Mouse (Mus musculus): ENCODE measurements around the gene Entpd5. TPM values are rescaled to one million over a fixed set of nuclear protein-coding genes. Genes with fewer than 3 reads are reported as not detected.

Gene Entpd5
- total RNA-seq, 2 experiments from 2014 or later = 5.2 to 6.3 TPM

GRCm38 (mm10) chr12:84400068-84400467 lies 8.8 kb downstream of the Entpd5 start:
- no peak for ATAC-seq (replicated peaks; ENCODE audit: low FRiP score, poor library complexity, severe bottlenecking)

DNA sequence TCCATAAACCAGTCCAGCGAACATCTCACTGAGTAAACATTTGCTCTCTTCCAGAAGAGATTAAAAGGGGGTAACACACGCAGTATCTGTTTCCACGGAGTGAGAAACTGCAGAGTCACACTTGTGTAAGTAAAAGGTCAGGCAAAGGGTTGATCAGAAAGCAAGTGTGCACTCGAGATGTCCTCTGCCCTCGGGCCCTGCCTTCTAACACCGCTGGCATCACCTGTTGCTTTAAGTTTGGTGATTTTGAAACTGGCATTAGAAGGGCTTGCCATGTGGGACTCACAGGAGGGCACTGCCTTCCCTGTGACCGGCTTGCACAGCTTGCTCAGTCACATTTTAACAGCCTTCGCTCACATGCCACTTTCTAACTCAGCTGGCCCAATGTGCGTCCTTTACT lies 9.2 kb downstream of the Entpd5 start:
- ATAC-seq (replicated peaks; ENCODE audit: low FRiP score, poor library complexity, severe bottlenecking) = no peak

- ATAC-seq (replicated peaks; ENCODE audit: low FRiP score, poor library complexity, severe bottlenecking) = no peak
Observed at GRCm38 (mm10) chr12:84399135-84399534, 9.7 kb downstream of the Entpd5 start.

DNA sequence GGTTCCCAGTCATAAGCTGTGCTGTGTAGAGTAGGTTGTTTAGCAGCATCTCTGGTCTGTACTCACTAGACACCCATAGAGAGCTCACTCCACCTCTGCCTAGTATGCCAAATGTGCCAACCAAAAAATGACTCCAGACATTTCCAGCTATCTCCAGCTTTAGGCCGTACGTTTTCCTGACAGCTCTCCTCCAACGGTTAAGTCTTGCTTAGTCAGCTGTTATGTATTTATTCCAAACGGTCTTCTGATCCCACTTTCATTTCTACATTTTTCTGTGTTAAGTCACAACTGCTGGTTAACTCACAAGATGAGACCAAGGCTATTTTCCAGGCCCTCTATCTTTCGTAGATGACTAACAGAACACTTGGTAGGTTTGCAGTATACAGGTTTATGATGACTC lies 10.2 kb downstream of the Entpd5 start:
- no peak for ATAC-seq (replicated peaks; ENCODE audit: low FRiP score, poor library complexity, severe bottlenecking)

DNA sequence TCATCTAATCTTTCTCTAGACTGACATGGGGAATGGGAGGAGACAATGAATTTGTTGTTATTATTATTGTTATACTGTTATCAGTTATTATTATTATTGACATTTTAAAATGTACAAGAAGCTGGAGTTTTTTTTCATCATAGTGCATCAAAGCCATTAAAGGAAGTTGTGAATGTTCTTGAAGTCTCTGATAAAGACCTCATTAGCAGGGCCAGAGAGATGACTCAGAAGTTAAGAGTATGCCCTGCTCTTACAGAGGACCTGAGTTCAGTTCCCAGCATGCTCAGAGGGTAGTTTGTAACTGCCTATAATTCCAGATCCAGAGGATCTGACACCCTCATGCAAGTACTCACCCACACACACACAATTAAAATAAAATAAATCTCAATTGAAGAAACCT lies 11.1 kb downstream of the Entpd5 start:
- no peak for ATAC-seq (replicated peaks; ENCODE audit: low FRiP score, poor library complexity, severe bottlenecking)

GRCm38 (mm10) chr12:84396947-84397679 lies 11.7 kb downstream of the Entpd5 start:
- ATAC-seq (replicated peaks; ENCODE audit: low FRiP score, poor library complexity, severe bottlenecking) = no peak

DNA sequence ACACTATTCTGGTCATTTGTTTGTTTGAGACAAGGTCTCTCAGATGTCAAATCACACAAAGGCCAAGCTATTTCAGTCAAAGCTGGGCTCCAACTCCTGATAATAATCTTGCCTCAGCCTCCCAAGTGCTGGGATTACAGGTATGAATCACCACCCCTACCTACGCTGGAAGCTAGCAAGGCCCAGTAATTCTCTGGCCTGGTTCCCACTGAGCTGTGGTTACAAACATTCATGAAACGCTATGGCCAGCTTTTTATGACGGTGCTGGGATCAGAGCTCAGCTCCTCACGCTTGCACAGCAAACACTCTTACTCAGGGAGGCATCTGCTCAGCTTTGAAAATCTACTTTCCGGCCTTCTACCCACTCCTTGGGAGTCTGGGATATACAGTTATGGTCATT lies 15.0 kb downstream of the Entpd5 start:
- ATAC-seq (replicated peaks; ENCODE audit: low FRiP score, poor library complexity, severe bottlenecking) = no peak

GRCm38 (mm10) chr12:84392681-84393080 lies 16.1 kb downstream of the Entpd5 start:
- ATAC-seq (replicated peaks; ENCODE audit: low FRiP score, poor library complexity, severe bottlenecking) = no peak

- no peak for ATAC-seq (replicated peaks; ENCODE audit: low FRiP score, poor library complexity, severe bottlenecking)
Observed at GRCm38 (mm10) chr12:84390336-84390735, 18.5 kb downstream of the Entpd5 start.

- ATAC-seq (replicated peaks; ENCODE audit: low FRiP score, poor library complexity, severe bottlenecking) = no peak
Observed at GRCm38 (mm10) chr12:84388774-84389400, 19.9 kb downstream of the Entpd5 start.

- no peak for ATAC-seq (replicated peaks; ENCODE audit: low FRiP score, poor library complexity, severe bottlenecking)
Observed at GRCm38 (mm10) chr12:84388097-84388496, 20.7 kb downstream of the Entpd5 start.

GRCm38 (mm10) chr12:84385408-84385807 lies 23.4 kb downstream of the Entpd5 start:
- no peak for ATAC-seq (replicated peaks; ENCODE audit: low FRiP score, poor library complexity, severe bottlenecking)

DNA sequence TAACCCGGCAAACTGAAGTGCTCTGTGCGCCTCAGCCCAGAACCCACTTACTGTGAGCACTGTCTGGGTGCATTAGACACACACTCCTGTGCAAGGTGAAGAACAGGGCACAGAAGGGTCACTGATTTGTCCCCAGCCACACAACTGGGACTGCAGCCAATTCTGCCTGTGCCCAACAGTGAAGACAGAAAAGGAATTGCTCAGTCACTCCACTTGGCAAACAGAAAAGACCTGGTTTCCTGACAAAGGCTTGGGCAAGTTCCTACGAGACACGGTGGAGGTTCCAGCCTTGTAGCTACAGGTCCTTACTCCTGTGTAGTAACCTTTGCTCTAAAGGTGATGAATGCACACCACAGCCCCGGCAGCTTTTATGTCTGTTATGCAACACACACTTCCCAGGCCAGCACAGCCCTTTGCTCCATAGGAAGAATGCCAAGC lies 24.2 kb downstream of the Entpd5 start:
- ATAC-seq (replicated peaks; ENCODE audit: low FRiP score, poor library complexity, severe bottlenecking) = no peak

GRCm38 (mm10) chr12:84382369-84382768 lies 26.5 kb downstream of the Entpd5 start:
- no peak for ATAC-seq (replicated peaks; ENCODE audit: low FRiP score, poor library complexity, severe bottlenecking)

- ATAC-seq (replicated peaks; ENCODE audit: low FRiP score, poor library complexity, severe bottlenecking) = no peak
Observed at GRCm38 (mm10) chr12:84373831-84374481, 34.9 kb downstream of the Entpd5 start.

GRCm38 (mm10) chr12:84371647-84372046 lies 37.2 kb downstream of the Entpd5 start:
- no peak for ATAC-seq (replicated peaks; ENCODE audit: low FRiP score, poor library complexity, severe bottlenecking)

DNA sequence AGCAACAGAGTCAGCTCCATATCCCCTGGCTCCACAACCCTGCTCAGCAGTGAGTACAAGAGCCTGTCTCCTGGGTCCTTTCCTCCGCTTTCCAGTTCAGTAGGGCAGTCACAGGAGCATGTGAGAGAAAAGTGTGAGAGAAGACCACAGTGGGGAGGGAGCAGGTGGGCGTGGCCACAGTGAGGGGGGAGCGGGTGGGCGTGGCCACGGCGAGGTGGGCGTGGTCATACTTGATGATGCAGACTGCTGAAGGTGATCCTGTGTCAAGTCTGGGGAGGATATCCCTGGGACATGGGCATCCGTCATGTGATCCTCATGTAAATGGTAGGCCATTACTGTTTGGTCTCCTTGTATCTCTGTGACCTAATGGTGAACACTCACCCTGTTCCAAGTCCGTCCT lies 41.9 kb downstream of the Entpd5 start:
- 0 out of 2 replicates have a peak, but pooled peaks have one; percentile 28 for ATAC-seq (replicated peaks; ENCODE audit: low FRiP score, poor library complexity, severe bottlenecking)

DNA sequence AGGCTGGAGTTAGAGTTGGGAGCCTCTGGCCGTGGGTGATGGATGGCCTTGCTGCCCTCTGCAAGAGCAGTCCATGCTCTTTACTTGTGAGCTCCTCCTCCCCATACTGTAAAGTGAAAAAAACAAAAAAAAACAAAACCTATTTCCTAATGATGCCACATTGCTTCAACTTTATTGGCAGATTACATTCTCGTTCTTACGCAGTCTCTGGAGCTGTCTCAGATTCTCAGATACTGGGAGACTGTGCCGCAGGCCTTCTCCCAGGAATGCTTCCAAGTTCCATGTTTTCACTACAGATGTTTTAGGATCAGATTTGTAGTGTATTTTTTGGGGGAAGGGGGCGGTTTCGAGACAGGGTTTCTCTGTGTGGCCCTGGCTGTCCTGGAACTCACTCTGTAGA lies 43.7 kb downstream of the Entpd5 start:
- no peak for ATAC-seq (replicated peaks; ENCODE audit: low FRiP score, poor library complexity, severe bottlenecking)

DNA sequence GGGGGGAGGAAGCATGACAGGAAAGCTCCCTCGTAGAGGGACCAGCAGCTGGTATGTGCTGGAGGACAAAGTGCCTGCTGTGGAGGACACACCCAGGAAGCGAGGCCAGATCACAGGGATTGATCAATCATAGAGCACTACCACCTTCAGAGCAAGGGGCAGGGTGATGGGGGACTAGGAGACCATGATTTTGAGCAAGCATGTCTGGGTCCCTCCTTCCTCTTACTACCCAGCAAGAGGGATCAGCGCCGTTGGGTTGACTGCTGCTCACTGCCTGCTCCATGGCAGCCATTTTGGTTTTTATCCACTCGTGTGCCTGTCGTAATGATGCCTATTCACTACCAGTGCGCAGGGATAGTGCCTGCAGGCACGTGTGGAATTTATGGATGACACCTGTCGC lies 44.5 kb downstream of the Entpd5 start:
- ATAC-seq (replicated peaks; ENCODE audit: low FRiP score, poor library complexity, severe bottlenecking) = no peak

- no peak for ATAC-seq (replicated peaks; ENCODE audit: low FRiP score, poor library complexity, severe bottlenecking)
Observed at GRCm38 (mm10) chr12:84362872-84363271, 46.0 kb downstream of the Entpd5 start.

All from erythroblast, adult 5-6 weeks (primary cell).